Mouse (Mus musculus) megakaryocyte, embryonic 14.5 days (primary cell): ENCODE data around the gene Rpl32.

Experiments
- FLI1 ChIP-seq: IDR thresholded peaks from 2 replicates; pipeline ENCODE4 v1.6.1; 2012; ENCODE audit warnings: low read length, inconsistent platforms, mixed read lengths
- GATA1 ChIP-seq: IDR thresholded peaks from 3 replicates; pipeline ENCODE4 v1.6.1; 2012; ENCODE audit warnings: mixed read lengths, low read length, inconsistent platforms, borderline replicate concordance

DNA sequence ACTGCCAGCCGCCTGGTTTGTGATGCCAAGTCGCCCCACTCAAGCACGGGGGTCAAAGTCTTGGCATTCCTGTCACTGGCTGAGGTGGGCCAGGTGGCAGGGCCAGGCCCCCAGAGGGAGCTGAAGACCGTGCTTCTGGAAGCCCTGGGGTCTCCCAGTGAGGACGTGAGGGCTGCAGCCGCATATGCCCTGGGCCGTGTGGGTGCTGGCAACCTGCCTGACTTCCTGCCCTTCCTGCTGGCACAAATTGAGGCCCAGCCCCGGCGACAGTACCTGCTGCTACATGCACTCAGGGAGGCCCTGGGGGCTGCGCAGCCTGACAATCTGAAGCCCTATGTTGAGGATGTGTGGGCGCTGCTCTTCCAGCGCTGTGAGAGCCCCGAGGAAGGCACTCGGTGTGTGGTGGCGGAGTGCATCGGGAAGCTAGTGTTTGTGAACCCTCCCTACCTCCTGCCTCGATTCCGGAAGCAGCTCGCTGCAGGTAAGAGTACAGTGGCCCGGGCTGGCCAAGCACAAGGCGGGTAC lies 15.8 kb downstream of the Rpl32 start:
- no peak for TF ChIP-seq GATA1
- no peak for TF ChIP-seq FLI1
